Mouse (Mus musculus) left cerebral cortex, postnatal 10 days (tissue): ENCODE measurements at regions not wholly inside any gene's neighbourhood (a gene's known extent, or its start where the extent isn't known, plus 50 kb on each side); places are given as distances from the start of the nearest gene placed in this dataset.
A peak's percentile ranks its signal among the peaks of the same experiment; 100 is the strongest.

Experiments used
- DNase-seq, 2 experiments: peaks; one replicate each; pipeline ENCODE4 v3.0.0; 2021 to 2022; ENCODE audit warnings: low spot score in 2 of 2, mixed read lengths in 1 of 2; ENCODE audit errors: extremely low spot score in 1 of 2
- intact Hi-C: fragments of 180-260 bp; cut with DNase I; formaldehyde crosslinking; loops from one replicate; pipeline ENCODE4 v1.15.1; 2025

DNA sequence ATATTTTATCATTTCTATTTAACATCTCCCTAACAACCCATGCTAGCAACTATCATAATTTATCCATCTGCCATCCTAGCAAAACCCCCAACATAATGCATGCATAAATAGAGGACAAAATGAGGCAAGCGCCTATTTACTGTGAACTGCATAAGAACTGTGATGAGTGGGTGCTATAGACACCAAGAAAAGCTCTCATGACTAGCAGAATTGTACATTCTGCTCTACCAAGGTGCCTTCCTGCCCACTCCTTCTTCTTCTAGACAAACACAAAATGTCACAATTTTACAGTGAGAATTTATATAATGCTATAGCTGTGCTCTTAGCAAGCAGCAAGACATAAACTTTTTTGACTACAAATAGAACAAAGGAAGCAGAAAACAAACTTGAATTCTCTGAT is 305.9 kb downstream of the Brinp1 start:
- intact Hi-C loops = no loop called here
- peak in 1 of 2 experiments; percentile 5 for DNase-seq

DNA sequence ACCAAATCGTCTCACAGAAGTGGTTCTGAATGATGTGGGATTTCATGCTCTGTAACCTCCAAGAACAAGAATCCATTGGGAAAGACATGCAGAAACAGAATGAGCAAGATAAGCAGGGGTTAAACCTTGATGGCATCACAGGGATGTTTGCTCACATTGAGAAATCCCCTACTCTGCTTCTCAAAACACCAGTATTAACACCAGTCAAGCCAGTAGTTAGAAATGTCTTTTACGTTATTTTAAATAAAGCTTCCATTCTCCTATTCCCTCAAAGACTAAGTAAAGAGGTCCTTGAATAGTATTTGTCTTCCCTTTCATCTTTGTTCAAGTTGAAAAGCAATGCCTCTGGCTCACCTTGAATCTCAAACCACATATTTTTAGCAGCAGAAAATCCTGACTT is 320.9 kb downstream of the Brinp1 start:
- intact Hi-C loops = no loop called here
- DNase-seq = no peak

DNA sequence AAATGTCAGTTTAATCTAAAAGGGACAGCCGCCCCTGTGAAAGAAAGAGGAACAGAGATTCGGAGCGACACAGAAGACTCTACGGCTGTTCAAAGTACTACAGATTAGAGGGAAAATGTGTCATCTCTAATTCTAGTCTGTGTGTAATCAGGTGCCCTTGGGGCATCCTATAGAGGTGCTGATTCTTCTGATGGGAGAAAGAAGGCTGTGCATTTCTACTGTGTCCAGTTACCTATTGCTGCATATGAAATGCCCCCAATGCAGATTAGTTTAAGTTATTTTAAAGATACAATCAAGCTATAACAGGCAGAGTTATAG is 330.2 kb downstream of the Brinp1 start:
- no peak for DNase-seq
- intact Hi-C loops = no loop called here

DNA sequence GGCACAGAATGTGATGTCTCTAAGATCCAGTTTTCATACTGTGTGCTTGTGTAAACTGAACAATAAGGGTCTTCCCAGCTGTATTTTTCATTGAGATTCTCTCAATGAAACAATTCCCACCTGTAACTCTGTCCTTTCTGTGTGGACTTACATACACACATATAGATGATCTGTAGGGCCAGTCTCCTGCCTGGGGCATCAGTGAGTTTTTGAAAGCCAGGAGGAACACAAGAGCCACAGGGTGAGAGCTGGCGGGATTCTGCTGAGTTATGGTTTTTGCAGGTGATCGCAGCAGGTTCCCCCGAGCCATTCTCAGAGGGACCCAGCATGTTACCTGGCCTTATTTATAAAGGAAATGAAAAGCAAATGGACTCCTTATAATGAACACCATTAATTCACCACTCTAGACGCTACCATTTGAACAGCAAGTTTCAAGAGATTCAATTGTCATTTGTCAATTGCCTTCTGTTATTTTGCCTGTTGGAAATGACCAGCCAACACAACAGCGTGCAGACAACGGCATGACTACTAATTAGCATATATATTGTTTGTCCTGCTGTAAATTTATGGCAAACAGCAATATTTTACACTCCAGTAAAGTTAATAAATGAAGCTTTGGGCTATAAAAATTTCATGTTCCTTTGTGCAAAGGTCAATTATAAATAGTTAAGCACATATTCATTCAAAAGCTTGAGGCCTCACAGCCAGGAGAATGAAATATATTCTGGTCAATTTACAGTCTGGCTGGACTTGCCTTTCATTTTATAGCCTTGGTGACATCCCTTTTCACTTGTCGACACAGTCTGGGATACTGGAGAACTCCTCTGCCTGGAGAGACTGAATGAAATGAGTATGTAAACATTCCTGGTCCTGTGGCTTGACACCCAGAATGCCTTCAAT is 330.8 kb downstream of the Brinp1 start:
- intact Hi-C loops = no loop called here
- DNase-seq = no peak

DNA sequence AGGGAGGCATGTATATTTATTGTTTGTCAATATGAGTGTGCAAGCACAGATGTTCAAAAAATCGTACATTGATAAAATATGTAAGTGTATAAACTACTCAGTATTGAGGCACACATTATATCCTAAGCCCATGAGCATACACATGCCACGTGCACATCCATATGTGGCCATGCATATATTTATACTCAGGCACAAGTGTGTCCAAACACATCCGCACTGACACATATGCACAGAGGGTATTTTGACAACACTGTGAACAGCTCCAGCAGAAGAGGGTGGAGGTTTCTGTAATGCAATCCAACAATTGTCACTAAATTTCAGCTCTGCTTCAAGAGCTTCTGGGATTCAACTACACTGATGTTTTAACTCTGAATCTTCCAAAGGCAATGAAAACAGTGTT is 333.6 kb downstream of the Brinp1 start:
- intact Hi-C loops = no loop called here
- DNase-seq = no peak

DNA sequence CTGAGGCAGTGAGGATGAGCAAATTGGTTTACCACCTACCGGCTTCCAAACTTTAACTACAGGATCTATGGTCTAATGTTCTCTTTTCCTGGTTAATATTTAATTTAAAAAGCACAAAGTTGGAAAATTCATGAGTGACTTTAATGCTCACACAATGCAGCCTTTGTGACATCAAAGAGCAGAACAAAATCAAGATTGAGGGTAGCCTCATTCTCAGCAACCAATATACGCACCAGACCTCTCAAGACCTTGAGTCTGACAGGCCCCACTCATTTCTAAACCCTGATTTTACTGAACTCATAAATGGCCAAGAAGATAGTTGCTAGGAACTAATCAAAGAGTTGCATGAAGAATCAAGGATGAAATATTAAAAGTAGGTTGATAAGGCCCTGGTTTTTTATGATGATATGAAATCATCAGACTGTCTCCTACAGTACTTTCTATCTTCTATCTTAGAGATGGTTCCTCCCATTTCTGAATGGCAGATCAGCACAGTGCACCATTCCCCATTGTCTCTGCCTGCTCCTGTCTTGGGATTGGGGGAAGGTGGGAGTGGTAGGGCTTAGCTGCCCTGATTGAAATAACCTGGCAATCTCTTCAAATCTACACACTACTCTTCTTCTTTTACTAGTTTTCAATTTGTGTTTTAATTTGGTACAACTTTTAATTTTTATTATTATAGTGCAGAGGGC is 338.3 kb downstream of the Brinp1 start:
- intact Hi-C loops = no loop called here

DNA sequence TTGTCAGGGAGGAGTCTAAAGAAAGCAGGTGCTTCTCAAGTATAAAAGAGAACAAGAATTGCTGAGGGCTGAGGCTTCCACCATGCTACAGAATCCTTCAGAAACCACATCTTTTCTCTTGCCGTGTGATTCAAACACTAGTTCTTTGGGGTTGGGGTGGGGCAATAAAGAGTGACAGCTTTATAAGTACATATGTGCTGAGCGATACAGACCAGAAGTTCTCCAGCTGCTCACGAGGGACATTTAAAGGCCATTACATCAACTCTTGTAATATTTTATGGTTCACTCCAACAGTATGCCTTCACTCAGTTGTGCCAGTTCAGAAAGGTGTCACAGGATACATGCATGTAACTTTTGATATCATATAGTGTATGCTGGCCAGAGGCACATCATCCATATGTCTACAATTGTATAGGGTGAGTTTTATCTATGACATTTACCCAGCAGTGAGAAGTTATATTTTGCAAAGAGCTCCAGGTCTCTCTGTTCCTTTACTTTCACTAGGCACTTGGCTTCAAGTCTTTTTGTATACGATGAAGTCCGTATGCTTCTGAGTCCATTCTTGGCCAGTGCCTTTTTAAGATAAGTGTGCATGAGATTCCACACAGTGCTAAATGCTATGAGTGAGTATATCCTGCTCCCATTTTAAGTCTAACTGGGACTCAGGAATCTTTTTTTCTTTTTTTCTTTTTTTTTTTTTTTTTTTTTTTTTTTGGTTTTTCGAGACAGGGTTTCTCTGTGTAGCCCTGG is 341.8 kb downstream of the Brinp1 start:
- no peak for DNase-seq
- intact Hi-C loops = no loop called here

More for the DNA sequence above, 338.3 kb downstream of the Brinp1 start:
- DNase-seq = no peak

DNA sequence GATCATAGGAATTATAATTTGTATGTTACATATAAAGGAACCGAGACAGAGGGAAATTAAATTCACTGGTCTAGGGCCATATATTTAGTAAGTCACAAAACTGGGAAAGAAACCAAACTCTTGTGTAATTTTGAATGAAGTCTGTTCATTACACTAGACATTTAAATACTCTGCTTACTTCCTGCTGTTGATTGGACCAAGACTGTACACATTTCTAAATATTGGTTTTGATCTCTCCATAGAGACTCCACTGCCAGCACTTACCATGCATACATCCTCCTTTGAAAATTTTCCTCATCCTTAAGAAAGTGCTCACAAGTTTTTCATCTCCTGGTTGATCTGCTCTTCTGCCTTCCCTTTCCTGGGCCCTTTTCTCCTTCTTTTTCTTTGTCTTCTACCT is 358.9 kb downstream of the Brinp1 start:
- no peak for DNase-seq
- intact Hi-C loops = no loop called here

DNA sequence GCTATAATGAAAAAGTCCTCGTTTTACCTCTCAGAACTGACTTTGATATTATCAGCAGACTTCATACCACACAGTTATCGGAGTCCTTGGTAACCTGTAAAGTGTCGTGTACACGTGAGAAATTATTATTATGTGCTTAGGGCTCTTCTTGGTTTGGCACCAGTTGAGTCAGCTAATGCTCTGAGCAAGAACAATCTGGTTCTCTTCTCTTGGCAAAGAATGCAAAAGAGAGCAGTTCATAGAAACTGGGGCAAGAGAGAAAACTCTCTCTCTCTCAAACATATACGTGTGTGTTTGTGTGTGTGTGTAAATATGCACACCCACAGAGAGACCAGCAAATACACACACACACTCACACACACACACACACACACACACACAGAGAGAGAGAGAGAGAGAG is 378.8 kb downstream of the Brinp1 start:
- intact Hi-C loops = no loop called here
- no peak for DNase-seq

DNA sequence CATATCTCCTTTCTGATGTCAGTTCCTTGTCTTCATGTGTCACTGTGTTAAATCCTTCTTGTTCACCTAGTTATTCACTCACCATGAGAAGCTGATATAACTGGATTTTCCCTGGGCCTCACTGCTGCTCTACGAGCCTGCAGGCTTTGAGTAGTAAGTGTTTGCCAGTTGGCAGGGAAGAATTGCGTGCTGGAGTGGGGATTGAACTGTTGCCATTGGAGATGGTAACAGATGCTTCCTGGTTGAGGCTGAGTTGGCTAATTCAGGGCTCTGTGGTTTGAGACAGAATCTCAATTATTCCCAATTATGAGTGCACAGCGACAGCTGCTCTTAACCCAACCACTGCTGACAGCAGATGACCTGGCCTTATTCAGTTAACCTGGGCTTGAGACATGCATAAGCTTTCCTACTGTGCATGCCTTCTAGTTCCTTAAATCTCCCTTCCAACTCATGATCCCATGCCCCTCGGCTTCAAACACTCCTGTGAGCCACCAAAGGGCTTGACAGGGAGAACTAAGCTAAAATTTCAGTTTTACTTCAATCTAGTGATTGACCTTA is 379.5 kb downstream of the Brinp1 start:
- DNase-seq = peak; percentile 15 to 36
- intact Hi-C loops = no loop called here

DNA sequence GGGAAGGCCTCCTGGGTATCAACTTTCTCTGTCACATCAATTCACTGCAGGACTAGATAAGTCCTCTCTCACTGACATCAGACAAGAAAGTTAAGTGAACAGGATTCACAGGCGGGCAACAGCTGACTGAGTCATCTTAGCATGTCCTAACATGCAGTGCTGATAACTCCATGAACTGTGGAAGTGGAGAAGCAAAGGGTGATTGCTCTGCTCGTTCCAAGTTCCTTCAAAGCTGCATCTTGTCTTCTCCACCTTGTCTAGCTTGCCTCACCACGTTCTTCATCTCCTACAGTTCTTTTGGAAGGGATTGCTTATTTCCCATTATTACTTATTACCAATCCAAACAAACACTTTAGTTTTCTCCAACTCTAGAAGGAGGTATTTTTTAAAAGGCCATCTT is 380.9 kb downstream of the Brinp1 start:
- intact Hi-C loops = no loop called here
- DNase-seq = no peak

DNA sequence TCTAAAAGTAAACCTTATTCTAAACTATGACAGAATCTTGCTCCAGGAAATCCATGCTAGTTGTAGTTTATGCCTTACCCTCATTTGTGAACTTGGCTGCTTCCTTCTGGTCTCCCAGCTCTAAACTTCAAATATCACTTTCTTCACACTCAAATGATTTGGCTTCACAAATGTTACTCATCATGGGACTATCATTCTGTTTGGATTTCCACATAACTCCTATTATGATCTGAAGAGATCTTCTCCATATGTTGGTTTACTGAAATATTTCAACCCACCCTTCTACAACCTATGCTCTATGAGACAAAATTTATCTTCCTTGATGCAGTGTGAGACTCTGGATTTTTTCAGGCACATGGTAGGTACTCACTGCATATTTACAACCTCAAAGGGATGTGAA is 381.7 kb downstream of the Brinp1 start:
- no peak for DNase-seq
- intact Hi-C loops = no loop called here

DNA sequence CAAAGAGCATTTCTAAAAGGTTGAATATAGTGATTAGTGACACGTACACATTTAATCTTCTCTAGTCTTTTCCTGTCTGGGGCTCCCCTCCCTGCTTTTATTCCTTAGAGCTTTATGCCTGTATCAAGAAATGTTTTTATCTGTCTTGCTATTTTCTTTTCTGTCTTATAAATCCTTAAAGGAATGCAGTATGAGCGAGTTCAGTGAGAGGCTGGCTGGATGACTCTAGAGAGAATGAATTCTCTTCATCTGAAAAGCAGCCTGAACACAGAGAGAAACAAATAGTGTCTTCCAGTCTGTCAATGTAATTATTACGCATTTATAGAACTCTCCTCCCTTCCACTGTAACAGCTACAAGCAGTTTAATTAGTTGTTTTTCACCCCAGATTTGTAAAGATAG is 417.9 kb downstream of the Brinp1 start:
- intact Hi-C loops = no loop called here
- DNase-seq = no peak

DNA sequence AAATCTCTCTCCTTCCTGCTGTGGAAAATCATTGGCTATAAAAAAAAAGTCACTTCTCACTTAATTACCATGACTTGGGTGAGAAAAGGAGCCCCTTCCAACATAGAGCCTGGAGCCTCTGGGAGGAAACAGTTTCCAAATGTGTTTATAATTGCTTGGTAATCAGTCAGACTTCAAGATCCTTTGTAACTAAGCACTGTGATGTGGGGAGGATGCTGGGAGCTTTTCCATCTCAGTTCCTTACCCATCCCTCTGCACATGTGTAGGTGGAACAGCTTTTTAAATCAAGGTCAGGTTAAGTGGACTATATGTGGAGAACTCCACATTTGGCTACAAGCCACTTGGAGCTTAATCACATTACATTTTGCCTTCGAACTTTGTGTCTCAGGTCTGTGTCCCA is 418.4 kb downstream of the Brinp1 start:
- intact Hi-C loops = no loop called here
- DNase-seq = no peak

DNA sequence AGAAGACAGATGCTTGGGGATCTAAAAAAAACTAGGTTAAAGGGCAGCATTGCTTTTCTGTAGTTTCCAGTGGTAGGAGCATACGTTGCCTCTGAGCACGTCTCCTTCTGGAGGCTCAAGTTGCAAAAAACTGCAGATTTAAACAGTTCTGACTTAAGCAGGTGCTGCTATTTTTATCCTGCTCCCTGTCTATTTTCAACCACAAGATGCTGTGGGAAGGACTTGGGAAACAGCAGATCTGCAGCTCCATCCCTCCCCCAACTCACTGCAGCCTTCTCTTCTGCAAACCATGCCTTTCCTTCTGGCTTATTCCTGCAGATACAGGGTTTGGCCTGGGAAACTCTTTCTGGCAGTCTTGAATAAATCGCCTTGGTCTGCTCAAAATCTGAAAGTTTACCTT is 422.1 kb downstream of the Brinp1 start:
- peak in 1 of 2 experiments; percentile 18 for DNase-seq

DNA sequence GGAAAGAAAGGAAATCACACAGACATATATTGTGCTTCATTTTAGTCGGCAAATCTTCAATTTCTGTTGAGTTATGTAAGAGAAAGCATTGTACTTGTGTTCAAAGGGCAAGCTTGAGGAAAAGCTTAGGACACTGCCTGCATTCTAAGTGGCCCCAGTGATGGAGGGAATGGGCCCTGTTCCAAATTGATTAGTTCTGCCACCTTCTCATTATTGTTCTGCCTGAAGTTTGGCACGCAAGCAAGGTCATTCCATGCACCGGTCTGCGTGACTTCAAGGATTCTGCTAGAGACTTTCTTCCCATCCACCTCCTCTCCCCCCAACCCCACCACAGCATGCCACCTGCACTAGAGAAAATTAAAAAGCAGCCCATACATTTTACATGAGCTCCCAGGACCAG is 466.2 kb downstream of the Brinp1 start:
- intact Hi-C loops = no loop called here
- DNase-seq = no peak

More for the DNA sequence above, 422.1 kb downstream of the Brinp1 start:
- intact Hi-C loops = no loop called here

DNA sequence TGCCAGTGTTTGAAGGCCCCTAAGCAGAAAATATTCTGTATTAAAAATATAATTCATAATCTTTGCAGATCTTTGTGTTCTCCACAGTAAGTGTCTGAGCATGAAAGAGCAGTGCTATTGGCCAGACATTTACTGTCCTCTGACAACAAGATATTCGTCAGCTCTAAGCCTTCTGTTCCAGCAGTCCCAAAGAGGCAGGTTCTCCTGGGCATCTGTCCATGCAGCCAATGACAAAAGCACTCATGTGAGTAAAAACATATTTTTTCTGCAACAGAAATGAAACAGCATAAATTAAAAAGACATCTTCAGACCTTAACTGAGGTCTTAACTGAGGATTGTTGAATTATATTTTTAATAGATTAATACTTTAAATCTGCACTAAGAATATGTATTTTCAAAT is 467.3 kb downstream of the Brinp1 start:
- intact Hi-C loops = no loop called here
- no peak for DNase-seq

DNA sequence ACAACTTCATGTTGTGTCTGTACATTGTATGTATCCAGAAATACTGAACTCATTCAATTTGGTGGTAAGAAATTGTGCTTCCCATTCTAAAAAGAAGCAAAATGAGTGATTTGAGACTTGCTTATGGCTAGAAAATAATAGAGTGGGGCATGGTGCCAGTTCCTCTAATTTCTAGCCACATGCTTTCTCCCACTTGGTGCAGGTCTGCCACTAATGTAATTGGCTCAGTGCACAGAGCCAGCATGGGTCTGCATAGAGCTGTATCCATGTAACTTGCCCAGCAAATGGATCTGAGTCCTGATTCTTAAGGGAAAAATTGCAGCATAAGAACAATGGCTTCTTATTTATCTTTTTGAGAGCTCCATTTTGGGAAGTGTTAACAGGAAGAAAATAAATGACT is 492.4 kb downstream of the Brinp1 start:
- intact Hi-C loops = no loop called here
- peak in 1 of 2 experiments; percentile 3 for DNase-seq

DNA sequence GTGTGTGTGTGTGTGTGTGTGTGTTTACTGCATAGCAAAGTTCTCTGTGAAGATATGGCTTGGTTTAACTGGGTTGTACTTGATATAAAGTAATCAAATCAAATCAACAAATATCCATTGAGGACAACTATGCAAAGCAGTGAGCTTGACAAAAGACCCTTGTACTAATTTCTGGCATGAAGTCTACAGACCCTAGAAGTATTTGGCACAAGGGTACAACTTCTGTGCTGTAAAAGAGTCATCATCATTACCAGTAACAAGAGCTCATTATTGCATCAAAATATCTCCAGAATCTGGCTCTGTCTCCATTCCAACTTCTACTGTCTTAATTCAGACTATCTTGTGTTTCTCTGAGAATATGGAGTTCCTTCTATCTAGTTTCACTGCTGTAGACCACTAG is 538.2 kb downstream of the Brinp1 start:
- DNase-seq = no peak
- intact Hi-C loops = no loop called here

DNA sequence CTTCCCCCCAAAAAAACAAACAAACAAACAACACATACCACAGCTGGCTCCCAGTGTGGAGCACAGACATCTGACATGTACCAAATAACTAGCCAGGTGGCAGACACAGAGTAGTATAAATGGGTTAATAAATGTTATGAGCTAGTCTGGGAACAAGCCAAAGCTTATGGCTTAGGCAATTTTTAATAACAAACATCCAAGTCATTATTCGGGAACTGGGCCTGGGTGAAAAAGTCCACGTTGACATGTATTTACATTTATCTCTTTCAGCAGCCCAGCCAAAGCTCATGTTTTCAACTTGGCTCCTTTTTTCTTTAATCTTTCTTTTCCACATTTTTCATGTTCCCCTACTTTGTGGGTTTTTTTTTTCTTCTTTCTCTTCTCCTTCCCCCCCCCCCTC is 543.4 kb downstream of the Brinp1 start:
- intact Hi-C loops = no loop called here
- no peak for DNase-seq
